Mouse (Mus musculus): ENCODE measurements at regions not wholly inside any gene's neighbourhood (a gene's known extent, or its start where the extent isn't known, plus 50 kb on each side); places are given as distances from the start of the nearest gene placed in this dataset.

DNA sequence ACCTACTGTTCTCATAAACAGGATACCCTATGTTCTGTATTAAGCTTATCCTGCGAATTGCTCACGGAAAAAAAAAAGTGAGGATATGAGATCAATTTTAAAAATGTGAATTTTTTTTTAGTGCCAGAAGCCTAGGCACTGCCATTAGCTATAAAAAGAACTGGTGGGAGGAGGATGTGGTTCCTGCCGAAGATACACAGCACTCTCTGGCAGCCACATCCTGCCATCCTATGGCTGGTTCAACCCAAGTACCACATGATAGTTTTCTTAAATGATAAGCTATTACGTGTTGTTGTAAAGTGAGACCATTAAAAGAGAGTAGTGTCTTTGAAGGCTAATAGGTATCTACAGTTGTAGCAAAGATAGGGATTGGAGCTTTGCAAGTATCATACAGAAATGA is 58.2 kb upstream of the Ppp3ca start:
- no peak for DNase-seq

DNA sequence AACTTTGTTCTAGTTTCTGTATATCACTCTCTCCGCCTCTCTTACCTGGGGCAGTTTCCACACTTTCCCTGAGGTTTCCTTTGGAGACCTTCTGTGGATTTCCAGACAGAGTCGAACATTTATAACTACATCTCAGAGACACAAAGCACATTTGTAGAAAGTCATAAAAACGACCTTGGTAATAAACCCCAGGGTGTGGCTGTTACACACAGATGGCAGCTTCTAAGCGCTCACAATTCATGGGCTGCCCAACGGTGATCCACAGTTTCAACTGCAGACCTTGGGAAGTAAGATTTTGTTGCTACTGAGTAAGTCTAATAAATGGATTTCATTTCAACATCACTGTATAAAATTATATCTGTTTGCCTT is 59.4 kb upstream of the Ppp3ca start:
- no peak for DNase-seq

DNA sequence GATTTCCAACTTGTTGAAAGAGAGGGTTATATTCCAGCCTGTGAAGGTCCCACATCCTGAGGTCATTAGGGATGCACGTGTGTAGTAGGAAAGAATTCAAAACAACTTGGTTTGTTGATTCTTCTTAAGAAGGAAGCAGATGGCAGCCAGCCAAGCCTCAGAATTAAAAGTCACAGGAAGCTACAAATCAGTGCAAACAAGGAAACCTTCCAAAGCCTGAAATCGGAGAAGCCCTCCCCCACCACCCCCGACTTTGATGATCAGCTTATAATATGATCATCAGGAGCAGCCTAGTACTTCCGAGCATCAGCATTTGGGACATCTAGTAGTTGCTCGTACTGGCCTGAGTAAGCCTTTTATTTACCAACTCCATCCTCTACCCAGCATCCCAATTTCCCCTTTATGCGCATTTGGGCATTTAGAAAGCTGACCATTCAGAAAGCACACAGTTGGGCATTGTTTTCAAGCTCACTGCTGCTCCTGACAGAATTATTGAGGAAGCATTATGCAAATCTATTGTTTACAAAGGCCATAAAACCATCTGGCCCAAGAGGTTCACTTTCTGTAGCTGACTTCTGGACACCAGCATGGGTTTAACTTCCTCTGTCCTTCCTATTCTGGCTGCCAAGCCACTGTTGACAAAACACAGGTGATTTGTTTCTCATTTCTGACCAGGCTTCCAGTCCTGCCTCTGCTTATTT is 59.9 kb upstream of the Ppp3ca start:
- peak; percentile 90 for DNase-seq

DNA sequence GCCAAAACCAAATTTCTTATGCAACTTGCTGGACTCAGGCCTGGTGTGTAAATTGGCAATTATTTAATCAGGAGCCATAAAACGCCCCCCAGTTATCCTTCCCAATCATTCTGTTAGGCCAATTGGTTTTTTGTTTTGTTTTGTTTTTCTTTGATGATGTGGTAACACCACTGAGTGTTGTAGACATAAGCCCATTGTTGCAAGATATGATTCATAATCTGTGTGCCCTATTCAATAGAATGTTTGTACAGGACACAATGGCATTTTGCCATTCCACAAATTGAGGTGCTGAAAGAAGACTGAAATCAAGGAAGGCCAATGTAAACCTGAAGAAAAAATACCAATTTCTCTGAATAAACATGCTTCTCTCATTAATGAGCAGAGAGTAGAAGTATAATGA is 68.2 kb upstream of the Ppp3ca start:
- no peak for DNase-seq

DNA sequence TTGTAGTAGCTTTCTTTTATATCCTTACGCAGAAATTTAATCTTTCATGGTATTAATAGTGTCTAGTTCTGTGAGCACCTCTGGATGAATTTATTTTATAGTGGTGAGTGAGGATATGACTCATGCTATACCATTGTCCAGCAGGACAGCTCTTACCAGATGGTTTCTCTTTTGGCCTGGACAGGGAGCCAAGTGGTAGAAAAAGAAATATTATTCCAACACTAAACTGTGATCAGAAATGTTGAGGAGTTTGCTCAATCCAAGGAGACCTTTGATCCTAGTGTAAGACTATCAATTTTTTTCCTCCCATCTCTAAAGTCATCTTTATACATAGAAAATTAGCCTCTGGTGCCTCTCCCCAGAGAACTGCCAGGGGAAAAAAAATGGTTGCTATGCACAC is 86.0 kb upstream of the Ppp3ca start:
- no peak for DNase-seq

DNA sequence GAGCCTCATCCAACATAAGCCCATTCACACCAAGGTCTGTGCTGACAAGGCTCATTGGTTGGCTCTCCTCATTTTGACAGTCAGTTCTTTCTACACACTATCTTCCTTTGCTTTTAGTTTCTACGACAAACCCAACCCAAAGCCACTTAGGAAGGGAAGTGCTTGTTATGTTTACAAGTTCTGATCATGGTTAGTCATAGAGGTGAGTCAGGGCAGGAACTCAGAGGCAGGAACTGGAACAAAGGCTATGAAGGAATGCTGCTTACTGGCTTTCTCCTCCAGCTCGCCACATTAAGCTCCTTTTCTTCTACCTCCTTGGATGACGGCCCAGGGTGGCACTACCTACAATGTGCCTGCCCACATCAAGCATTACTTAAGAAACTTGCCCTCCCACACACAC is 91.9 kb upstream of the Ppp3ca start:
- DNase-seq: no peak

DNA sequence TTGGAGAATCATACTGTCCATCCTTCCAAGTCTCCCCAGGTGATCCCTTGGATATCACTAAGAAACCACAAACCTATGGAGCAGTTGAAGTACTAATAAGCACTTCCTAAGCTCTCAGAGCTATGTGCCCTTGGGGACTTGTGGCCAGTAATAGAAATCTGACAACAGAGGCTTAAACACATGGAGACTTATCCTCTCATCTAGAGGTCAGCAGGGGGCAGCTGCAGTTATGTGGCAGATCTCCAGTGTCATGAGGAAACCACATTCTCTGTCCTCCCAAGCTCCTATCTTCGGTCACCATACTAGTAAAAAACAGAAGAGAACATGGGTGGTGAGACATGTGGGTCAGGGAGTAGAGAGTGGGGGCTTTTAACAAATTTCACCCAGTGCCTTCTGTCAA is 99.4 kb upstream of the Ppp3ca start:
- DNase-seq: peak; percentile 22

DNA sequence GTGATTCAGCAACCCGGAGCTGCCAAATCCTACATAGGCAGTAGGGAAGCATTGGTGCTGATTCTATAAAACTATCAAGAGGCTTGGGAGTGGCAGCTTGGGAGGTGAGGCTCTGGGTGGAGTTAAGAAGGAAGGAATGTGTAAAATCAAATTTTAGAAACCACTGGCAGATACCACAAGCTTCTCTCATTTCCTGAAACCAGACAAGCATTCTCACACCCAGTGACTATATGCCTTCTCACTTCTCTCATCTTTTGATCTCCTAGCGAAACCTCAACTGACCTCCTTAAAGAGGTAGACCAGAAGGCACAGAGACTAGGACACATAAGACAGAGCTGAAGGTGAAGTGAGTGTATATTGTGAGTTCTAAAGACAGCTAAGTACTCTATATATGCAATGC is 113.4 kb upstream of the Ppp3ca start:
- no peak for DNase-seq

DNA sequence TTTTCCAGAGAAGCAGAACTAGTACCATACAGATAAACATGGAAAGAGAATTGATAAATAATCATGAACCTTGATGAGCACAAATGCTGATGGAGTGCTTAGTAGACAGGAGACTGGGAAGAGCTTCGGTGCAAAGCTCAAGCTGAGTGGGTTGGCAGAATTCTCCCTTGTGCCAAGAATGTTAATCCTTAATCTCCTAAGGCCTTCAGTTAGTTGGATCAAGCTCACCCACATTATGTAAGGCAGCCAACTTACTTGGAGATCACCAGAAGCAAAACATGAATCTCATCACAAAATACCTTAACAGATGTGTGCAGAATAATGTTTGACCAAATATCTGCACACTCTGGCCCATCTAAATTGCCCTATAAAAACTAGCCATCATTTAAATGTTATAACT is 120.5 kb upstream of the Ppp3ca start:
- no peak for DNase-seq

DNA sequence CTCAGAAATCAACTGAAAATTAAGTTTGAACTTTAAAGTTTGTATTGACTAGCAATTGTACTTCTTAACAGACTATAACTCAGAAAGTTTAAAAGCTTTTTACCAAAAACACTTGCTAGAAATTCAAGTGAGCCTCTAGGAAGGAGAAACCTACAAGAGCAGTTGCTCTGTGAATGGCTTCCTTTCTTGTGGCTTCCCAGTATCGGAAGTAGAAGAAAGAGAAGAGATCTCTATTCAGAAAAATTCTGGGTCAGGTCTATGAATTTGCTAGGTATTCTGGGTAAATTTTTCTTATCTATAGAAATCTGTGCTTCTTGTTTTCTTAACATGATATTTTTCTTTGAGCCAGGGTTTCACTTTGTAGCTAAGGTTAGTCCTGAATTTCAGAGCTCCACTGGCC is 138.3 kb upstream of the Ppp3ca start:
- no peak for DNase-seq

DNA sequence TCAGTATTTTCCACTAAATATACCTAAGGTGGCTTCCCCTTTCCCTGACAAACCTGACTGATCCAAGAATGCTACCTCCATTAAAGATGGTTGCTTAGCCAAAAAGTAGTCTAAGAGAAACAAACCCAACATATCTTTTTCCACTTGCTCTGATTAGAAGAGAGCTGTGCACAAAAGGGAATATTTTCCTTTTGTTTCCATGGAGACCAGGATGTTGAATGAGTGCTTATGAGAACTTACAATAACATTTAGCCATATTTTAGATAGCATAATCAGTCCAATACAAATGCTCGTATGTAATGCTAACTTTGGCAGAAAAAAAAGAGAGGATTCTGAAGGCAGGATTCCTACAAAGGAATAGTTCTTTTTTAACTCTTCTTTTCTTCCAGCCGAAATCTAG is 161.3 kb upstream of the Ppp3ca start:
- DNase-seq: no peak

DNA sequence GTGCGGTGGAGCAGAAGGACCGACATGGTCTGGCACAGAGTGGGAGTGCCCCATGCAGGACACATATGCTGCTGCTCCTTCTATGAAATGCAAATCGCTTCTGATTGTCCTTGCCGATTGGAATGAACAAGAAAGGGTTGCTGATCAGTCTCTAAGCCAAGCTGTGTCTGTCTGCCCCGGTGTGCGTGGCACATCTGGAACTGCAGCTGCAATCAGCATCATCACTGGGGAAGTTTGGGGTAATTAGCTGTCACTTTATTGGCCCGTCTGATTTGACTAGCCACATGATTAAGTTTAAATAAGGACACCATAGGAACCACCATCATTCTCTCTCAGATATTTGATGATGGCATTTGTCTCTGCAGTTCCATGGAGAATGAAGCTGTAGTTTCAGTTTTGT is 162.9 kb upstream of the Ppp3ca start:
- DNase-seq: no peak

DNA sequence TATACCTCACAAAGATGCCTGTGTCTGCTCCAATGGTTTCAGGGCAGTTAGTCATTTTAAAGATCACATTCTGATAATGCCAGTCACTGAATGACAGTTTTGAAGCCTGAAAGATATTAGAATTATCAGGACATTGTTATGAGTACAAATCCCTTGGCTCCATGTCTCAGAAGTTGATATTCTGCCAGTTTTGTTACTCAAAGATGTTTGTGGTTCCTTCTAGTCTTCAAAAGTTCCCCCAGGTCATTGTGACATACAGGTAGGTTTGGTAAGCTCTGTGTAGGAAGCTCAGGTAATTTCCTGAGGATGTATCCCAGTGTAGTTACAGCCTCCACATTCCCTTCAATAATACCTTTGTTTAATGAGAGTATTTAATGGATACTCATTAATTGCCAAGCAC is 169.0 kb upstream of the Bank1 start:
- no peak for DNase-seq

DNA sequence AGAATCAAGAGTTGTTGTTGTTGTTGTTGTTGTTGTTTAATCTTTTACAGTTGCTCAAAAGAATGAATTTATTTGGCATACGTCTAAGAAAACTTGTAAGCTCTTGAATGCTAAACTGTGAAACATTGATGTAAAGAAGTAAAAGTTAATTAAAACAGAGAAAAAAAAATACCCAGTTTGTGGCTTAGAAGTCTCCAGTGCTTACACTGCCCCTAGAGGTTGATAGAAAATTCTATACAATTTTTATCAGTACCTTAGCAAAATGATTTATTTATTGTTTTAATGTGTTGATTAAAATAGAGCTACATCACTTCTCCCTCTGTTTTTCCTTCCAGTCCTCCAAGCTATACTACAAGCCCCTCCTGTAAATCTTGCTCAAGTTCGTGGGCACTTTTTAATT is 165.8 kb upstream of the Bank1 start:
- no peak for DNase-seq

DNA sequence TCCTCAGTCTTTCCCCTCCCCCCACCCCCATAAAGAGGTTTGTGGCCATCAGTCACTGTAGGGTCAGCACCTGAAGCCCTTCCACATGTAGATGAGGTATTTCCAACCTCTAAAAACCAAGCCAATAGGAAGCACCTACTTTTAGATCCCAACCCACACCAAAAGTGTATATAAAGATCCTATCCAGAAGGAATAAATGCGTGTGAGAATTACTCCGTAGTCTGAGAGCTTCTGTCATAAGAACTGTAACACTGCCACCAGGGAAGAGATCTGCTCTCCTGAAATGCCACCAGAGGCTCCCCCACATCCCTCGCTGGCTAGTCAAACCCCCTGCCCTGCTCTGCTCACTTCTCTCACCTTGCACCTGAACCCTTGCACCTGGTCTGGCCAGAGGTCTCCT is 145.8 kb upstream of the Bank1 start:
- no peak for DNase-seq

DNA sequence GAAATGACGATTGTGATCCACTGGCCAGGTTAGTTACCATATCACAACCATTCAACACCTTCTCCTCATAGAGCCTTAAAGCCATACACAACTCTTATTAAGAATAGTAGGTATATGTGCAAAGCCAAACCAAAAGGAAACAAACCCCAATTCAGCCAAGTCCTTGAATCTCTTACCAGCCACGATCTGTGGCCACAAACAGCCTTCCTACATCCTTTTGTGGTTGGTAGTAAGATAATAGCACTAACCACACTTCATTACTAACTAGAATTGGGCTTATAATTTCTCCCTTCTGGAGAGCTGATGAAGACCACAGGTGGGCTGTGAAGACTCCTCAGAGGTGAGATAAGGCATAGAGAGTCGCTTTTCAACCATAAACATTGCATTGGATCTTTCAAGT is 136.9 kb upstream of the Bank1 start:
- DNase-seq: no peak

DNA sequence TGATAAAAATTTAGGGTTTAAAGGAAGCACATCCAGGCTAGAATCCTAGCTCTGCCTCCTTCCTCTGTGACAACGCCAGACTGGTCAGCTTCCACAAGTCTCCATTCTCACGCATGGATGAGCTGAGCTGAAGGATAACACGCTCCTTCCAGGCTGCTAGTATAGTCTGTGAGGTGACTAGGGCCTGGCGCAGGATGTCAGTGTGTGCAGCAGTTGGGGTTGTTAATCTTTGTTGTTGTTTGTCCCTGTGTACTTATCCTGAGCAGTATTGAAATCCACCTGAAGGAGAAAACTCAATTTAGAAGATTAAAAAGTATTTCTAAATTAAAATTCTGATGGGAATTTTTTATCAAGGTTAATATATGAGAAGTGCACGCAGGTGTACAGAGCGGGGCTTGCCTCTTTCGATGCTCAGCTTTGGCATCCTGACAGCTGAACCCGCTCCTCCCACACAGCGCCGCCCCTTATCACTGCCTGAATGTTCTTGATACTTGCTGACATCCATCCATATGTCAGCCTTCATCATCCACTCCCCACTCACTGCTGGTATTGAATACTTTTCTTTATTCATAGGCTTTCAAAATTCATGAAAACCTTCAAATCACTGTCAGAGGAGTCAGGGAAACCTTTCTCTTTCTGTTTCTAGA is 130.7 kb upstream of the Bank1 start:
- DNase-seq: no peak

DNA sequence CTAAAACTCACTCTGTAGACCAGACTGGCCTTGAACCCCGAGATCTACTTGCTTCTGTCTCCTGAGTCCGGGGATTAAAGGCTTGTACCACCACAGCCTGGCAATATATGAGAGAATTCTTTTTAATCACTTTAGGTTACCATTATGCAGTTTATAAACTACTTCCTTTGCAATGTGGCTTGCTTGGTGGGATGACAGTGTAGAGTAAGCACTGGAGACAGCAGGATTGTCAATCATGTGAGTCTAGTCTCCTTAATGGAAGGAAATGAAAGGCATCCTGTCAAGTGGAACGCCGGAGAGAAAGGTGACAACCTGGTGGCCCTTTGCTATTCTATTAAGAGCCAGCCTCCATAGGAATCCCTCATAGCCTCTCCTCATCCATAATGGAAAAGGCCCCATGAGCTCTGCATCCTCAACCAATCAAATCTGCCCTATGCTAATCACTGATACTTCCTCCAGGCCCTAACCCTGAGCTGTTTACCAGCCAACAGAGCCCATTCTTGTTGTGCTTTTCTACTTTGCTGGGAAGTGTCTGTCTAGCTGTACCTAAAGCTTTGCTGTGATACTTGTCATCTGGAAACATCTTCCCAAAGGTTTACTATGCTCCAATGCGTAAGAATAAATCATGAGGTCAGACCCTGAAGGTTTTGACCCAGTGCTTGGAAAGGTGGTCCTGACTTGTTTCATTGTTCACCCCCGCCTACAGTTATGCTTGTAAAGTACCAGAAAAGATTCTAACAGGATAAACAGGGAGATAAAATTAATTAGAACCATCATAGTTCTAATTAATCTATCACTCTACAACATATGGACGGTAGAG is 130.0 kb upstream of the Bank1 start:
- no peak for DNase-seq

DNA sequence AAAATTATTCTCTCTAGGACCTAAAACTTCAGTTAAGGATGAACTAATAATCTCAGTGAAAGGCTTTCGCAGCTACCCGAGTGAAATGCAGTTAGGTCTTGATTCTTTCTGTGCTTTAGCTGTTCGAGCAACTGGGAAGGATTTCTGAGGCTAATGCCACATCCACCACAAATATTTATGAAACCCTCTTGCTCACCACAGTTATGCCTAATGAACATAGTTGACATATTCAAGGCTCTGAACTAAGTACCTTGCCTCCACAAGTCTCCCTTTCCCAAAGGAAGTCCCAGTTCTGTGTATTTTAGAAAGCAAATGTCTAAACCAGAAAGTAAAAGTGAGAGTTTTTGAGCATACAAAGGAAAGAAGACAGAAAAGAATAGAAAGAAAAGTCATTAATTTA is 129.1 kb upstream of the Bank1 start:
- no peak for DNase-seq

DNA sequence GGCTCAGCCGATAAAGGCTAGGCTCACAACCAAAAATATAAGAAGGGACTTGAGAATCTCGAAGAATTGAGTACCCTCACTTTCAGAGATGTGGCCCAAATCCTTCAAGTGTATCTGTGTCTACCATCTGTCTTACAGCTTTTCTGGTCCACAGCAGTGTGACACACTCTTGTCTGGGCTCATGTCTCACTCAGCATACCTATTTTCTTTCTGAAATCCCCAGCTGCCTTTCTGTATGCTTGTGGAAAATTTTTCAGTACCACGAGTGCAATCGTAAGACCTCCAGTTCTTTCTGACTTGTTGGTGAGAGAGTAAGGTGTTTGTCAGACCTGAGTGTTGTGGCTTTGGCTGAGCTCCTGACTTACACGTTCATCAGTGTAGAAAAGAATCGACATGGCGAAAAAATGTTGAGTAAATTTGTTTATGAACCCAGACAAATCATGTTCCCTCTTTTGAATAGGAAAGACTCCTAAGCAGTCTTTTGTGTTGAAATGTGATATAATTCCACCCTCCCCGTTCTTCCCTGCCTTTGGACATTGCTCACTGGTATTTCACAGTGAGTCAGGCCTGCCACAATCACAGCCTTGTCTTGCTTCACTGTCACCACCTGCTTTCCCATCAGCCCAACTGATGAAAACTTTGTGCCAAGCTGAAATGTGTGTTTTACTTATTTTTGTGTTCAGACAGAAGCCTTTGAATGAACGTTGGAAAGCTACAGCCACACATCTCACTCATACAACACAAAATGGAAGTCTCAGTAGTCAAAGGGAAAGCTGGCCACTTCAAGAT is 125.3 kb upstream of the Bank1 start:
- DNase-seq: no peak

DNA sequence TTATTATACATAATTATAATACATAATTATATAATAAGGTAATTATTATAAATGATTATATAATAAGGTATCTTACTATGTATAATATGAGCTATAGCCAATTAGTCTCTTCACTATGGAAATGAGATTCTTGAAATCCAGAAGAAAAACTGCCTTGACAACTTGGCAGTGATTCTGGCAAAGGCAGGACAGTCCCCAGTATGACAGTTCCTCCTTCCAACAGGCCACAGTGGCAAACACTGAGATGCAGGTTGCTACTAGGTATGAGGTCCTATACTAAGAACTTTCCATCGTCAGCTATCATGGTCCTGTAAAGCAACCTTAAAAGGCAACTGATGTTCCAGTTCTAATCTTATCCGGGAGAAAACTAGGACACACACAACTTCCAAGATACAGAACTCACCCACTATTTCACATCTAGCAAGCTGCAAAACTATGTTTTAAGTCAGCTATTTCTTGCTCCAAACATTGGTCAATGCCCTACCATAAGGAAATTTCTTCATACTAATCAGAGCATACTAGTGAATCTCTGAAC is 124.6 kb upstream of the Bank1 start:
- no peak for DNase-seq

DNA sequence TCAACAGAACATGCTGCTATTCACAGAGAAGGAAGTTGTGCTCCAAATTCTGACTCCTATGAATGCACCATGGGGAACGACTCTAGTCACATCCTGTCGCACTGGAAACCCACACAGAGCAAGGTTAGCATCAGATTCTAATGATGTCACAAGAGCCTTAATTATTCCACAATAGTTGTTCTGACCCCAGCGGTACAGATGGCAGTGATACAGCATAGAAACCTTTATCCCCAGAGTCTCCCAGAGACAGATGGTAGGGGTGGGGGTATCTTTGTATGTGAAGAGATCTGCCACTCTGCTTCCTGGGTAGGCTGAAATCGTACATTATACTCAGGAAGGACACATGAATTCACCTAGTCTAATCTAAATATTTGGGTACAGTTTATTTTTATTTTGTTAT is 123.5 kb upstream of the Bank1 start:
- DNase-seq: no peak

DNA sequence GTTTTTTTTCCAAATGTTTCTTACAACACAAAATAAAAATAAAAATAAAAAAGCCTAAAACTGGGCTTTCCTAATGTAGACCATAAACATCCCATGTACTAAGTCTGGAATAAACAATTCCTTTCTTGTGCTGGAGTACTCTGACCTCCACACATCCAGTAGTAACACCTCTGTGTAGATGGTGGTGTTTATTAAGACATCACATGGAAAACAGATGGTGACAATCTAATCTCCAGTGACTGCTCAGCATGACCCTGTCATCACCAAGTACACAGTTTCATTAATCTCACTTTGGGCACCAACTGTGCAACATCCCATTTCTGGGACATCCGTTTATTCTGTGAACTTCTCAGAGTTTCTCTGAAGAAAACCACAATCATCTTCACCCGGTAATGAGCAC is 118.7 kb upstream of the Bank1 start:
- no peak for DNase-seq
